Mouse (Mus musculus): ENCODE measurements around the gene Eif4a2. TPM values are rescaled to one million over a fixed set of nuclear protein-coding genes. Genes with fewer than 3 reads are reported as not detected.

Gene Eif4a2
- polyA plus RNA-seq, 2 experiments: 55.9 to 159 TPM

DNA sequence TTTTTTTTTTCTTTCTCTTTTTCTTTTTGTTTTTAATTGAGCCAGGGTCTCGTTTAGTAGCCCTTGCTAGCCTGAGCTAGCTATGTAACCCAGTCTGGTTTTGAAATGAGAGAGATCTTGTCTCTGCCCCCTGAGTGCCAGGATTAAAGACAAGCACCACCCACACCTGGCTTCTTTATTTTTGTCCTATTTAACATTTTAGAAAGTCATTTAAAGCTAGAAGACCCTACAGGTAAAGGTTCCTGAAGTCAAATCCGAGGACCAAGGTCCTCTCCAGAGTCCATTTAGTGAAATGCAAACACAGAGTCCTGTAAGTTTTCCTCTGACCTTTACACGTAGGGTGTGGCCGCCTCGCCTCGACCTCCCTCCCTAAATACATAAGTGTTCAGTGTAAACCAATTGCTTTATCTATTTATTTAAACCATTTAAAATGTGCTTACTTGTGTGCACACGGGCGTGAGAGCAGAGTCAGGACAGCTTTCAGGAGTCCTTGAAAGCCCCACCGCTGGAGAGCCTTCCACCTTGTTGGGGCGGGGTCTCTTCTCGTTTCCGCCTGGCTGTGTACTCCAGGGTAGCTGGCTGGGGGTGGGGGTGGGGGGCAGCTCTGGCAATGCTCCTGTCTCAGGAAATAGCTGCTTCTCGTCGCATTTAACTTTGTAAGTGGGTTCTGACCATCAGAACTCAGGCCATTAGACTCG, 4.8 kb upstream of the Eif4a2 start:
- ATAC-seq (ENCODE audit: insufficient read depth): no peak

DNA sequence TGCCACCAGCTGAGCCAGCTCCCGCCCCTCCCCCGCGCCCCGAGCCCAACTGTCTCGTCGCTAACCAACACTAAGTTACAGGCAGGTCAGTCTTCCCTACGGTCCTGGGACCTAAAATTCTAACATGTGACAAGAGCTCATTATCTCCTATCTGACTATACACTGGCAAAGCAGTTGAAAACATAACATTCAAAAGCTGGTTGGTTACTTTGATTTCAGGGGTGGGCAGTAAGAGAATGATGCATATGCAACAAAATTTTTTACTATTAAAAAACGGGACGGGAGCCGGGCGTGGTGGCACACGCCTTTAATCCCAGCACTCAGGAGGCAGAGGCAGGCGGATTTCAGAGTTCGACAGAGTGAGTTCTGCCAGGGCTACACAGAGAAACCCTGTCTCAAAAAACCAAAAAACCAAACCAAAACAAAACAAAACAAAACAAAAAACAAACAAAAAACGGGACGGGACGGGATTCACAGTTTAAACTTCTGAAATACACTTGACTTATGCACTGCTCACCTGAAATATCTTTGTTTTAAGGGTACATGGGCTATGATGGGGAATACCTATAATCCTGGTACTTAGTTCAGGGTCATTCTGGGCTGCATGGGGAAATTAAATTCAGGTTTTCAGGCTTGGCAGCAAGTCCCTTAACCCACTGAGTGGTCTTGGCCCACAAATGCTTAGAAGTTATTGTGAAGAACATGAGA, 4.1 kb upstream of the Eif4a2 start:
- H3K27ac ChIP-seq: no peak overlapping the region
- ATAC-seq (ENCODE audit: insufficient read depth) (no peak), DNase-seq (ENCODE audit: low read depth in 3 of 3, low spot score in 3 of 3) (no peak)
- peaks cover 4% of the 10 kb centered on the region; the same call in 1 of the 2 replicates for H3K27me3 ChIP-seq (ENCODE audit: control insufficient read depth, insufficient read depth, low read length)
- peaks cover under 1% of the 10 kb centered on the region for H3K36me3 ChIP-seq (replicated peaks; ENCODE audit: control insufficient read depth, insufficient read depth, low read depth)
- WGBS (ENCODE audit: insufficient replicate concordance): 20% methylated on average over 17 of the region's 17 CpGs
- peak overlapping the region; percentile 52 to 53 for H3K4me3 ChIP-seq (ENCODE audit: insufficient read depth in 1 of 2, low read depth in 2 of 2, low read length in 2 of 2)
- no peaks in the 10 kb centered on the region for H3K9me3 ChIP-seq (ENCODE audit: control insufficient read depth, low read length)
- peak overlapping the region; percentile 78 for H3K4me2 ChIP-seq (ENCODE audit: low read depth)
- peaks cover 6 to 15% of the 10 kb centered on the region in 2 experiments for H3K4me1 ChIP-seq (replicated peaks; ENCODE audit: control insufficient read depth in 2 of 2, insufficient read depth in 2 of 2, low read length in 1 of 2)
- no peak for TF ChIP-seq EP300 (IDR thresholded peaks at IDR 0.05; ENCODE audit: low read depth)
- no peak for TF ChIP-seq CTCF (IDR thresholded peaks at IDR 0.05; ENCODE audit: low read depth)
- H3K9ac ChIP-seq (replicated peaks): peak overlapping the region; percentile 62

More for the DNA sequence above, 4.8 kb upstream of the Eif4a2 start:
- Histone ChIP-seq H3K9me3 (ENCODE audit: control insufficient read depth, low read length) (no peaks in the 10 kb centered on the region), H3K36me3 (replicated peaks; ENCODE audit: control insufficient read depth, insufficient read depth, low read depth) (no peaks in the 10 kb centered on the region), H3K4me3 (ENCODE audit: insufficient read depth in 1 of 2, low read depth in 2 of 2, low read length in 2 of 2) (peak overlapping the region; percentile 52 to 53), H3K27ac (no peak overlapping the region), H3K27me3 (ENCODE audit: control insufficient read depth, insufficient read depth, low read length) (peaks cover 4% of the 10 kb centered on the region; the same call in 1 of the 2 replicates), H3K4me2 (ENCODE audit: low read depth) (peak overlapping the region; percentile 78), H3K9ac (replicated peaks) (peak overlapping the region; percentile 62), H3K4me1 (replicated peaks; ENCODE audit: control insufficient read depth in 2 of 2, insufficient read depth in 2 of 2, low read length in 1 of 2) (peaks cover 6 to 15% of the 10 kb centered on the region in 2 experiments)
- TF ChIP-seq EP300 (IDR thresholded peaks at IDR 0.05; ENCODE audit: low read depth) (no peak), CTCF (IDR thresholded peaks at IDR 0.05; ENCODE audit: low read depth) (no peak)
- 3% methylated on average over 15 of the region's 15 CpGs for WGBS (ENCODE audit: insufficient replicate concordance)
- DNase-seq (ENCODE audit: low read depth in 3 of 3, low spot score in 3 of 3): no peak

GRCm38 (mm10) chr16:23103841-23104240, 3.4 kb upstream of the Eif4a2 start:
- 37% methylated on average over 2 of the region's 2 CpGs for WGBS (ENCODE audit: insufficient replicate concordance)
- no peak overlapping the region for H3K9ac ChIP-seq (replicated peaks)
- ATAC-seq (ENCODE audit: insufficient read depth) (no peak), DNase-seq (ENCODE audit: low read depth in 3 of 3, low spot score in 3 of 3) (no peak)
- no peak overlapping the region for H3K4me2 ChIP-seq (ENCODE audit: low read depth)
- no peaks in the 10 kb centered on the region for H3K9me3 ChIP-seq (ENCODE audit: control insufficient read depth, low read length)
- H3K27me3 ChIP-seq (ENCODE audit: control insufficient read depth, insufficient read depth, low read length): peaks cover 4% of the 10 kb centered on the region; the same call in 1 of the 2 replicates
- no peak overlapping the region for H3K27ac ChIP-seq
- H3K36me3 ChIP-seq (replicated peaks; ENCODE audit: control insufficient read depth, insufficient read depth, low read depth): peaks cover 7% of the 10 kb centered on the region
- H3K4me1 ChIP-seq (replicated peaks; ENCODE audit: control insufficient read depth in 2 of 2, insufficient read depth in 2 of 2, low read length in 1 of 2): peaks cover 6 to 15% of the 10 kb centered on the region in 2 experiments
- no peak for TF ChIP-seq CTCF (IDR thresholded peaks at IDR 0.05; ENCODE audit: low read depth)
- no peak for TF ChIP-seq EP300 (IDR thresholded peaks at IDR 0.05; ENCODE audit: low read depth)
- H3K4me3 ChIP-seq (ENCODE audit: insufficient read depth in 1 of 2, low read depth in 2 of 2, low read length in 2 of 2): no peak overlapping the region

DNA sequence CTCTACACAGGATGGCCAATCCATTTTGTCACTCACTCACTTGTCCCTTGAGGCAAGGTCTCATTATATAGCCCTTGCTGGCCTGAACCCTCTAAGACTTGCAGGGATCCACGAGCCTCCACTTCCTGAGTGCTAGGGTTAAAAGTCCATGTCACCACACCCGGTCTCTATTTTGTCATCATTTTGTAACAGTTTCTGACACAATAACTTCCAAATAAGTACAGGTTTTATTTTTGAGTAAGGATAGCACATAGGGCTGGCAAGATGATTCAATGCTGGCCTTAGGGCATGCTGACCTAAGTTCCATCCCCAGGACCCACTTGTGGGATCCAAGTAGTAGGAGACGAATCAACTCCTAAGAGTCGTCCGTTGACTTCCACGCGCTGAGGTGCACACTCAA, 1.1 kb upstream of the Eif4a2 start:
- Histone ChIP-seq H3K27ac (no peak overlapping the region), H3K36me3 (replicated peaks; ENCODE audit: control insufficient read depth, insufficient read depth, low read depth) (peaks cover 29% of the 10 kb centered on the region), H3K4me3 (ENCODE audit: insufficient read depth in 1 of 2, low read depth in 2 of 2, low read length in 2 of 2) (no peak overlapping the region), H3K9me3 (ENCODE audit: control insufficient read depth, low read length) (no peaks in the 10 kb centered on the region), H3K27me3 (ENCODE audit: control insufficient read depth, insufficient read depth, low read length) (no peaks in the 10 kb centered on the region), H3K4me1 (replicated peaks; ENCODE audit: control insufficient read depth in 2 of 2, insufficient read depth in 2 of 2, low read length in 1 of 2) (peaks cover 6 to 11% of the 10 kb centered on the region in 2 experiments), H3K4me2 (ENCODE audit: low read depth) (no peak overlapping the region; the same call in 1 of the 2 replicates), H3K9ac (replicated peaks) (no peak overlapping the region)
- TF ChIP-seq CTCF (IDR thresholded peaks at IDR 0.05; ENCODE audit: low read depth) (no peak), EP300 (IDR thresholded peaks at IDR 0.05; ENCODE audit: low read depth) (no peak)
- 65% methylated on average over 7 of the region's 7 CpGs for WGBS (ENCODE audit: insufficient replicate concordance)
- no peak for DNase-seq (ENCODE audit: low read depth in 3 of 3, low spot score in 3 of 3)
- no peak for ATAC-seq (ENCODE audit: insufficient read depth)
